Mouse (Mus musculus) induced T-regulatory cell, adult 2 months (primary cell): ENCODE data around the gene Zfp143.
"Not testable (repeated sequence)": the region's sequence is repeated elsewhere in the genome, so short reads cannot be mapped to it uniquely, and the experiment has no call there.

Source experiments
- DNase-seq: peaks from one replicate; pipeline ENCODE4 v3.0.0-alpha.2; 2012; ENCODE audit warnings: low read depth

The Zfp143 gene

GRCm38 (mm10) chr7:110061199-110061751, at the start of gene Zfp143:
Zfp143 (plus strand) TSS chr7:110061217.
- DNase-seq = peak; percentile 100

GRCm38 (mm10) chr7:110011417-110011816, 49.6 kb upstream of the Zfp143 start:
- no peak for DNase-seq

GRCm38 (mm10) chr7:110014272-110014671, 46.7 kb upstream of the Zfp143 start:
- DNase-seq = no peak

GRCm38 (mm10) chr7:110018117-110018630, 42.8 kb upstream of the Zfp143 start, which contains the start of gene Ipo7:
Ipo7 (plus strand) TSS chr7:110018274.
- DNase-seq = peak; percentile 92

- DNase-seq = peak; percentile 59
Observed at GRCm38 (mm10) chr7:110018631-110019482, 42.2 kb upstream of the Zfp143 start.

GRCm38 (mm10) chr7:110023553-110023952, 37.5 kb upstream of the Zfp143 start:
- DNase-seq = no peak

GRCm38 (mm10) chr7:110026594-110026993, 34.4 kb upstream of the Zfp143 start:
- DNase-seq = no peak

- no peak for DNase-seq
Observed at GRCm38 (mm10) chr7:110028826-110029225, 32.2 kb upstream of the Zfp143 start.

GRCm38 (mm10) chr7:110030342-110030741, 30.7 kb upstream of the Zfp143 start:
- no peak for DNase-seq

GRCm38 (mm10) chr7:110057723-110058122, 3.3 kb upstream of the Zfp143 start:
- DNase-seq = not testable (repeated sequence)

GRCm38 (mm10) chr7:110059092-110059785, 1.8 kb upstream of the Zfp143 start:
- DNase-seq = peak; percentile 55

- DNase-seq = no peak
Observed at GRCm38 (mm10) chr7:110060106-110060668, 830 bp upstream of the Zfp143 start.

GRCm38 (mm10) chr7:110060669-110061198, 283 bp upstream of the Zfp143 start:
- no peak for DNase-seq

- DNase-seq = no peak
Observed at GRCm38 (mm10) chr7:110061752-110062273, 796 bp downstream of the Zfp143 start.

GRCm38 (mm10) chr7:110063731-110064130, 2.7 kb downstream of the Zfp143 start:
- DNase-seq = no peak

- DNase-seq = no peak
Observed at GRCm38 (mm10) chr7:110069070-110069469, 8.1 kb downstream of the Zfp143 start.

- no peak for DNase-seq
Observed at GRCm38 (mm10) chr7:110078168-110078567, 17.2 kb downstream of the Zfp143 start.

GRCm38 (mm10) chr7:110083386-110084165, 22.6 kb downstream of the Zfp143 start:
- DNase-seq = peak; percentile 83

- no peak for DNase-seq
Observed at GRCm38 (mm10) chr7:110085217-110085616, 24.2 kb downstream of the Zfp143 start.

- no peak for DNase-seq
Observed at GRCm38 (mm10) chr7:110087914-110088313, 26.9 kb downstream of the Zfp143 start.

- no peak for DNase-seq
Observed at GRCm38 (mm10) chr7:110091670-110092069, 30.7 kb downstream of the Zfp143 start.
